Mouse (Mus musculus): ENCODE results near the gene Ubn2. TPM values are rescaled to one million over a fixed set of nuclear protein-coding genes. Genes with fewer than 3 reads are reported as not detected.

Ubn2 gene
- polyA plus RNA-seq, 2 experiments = 3.5 to 4.8 TPM

GRCm38 (mm10) chr6:38551989-38552635 is 118.4 kb downstream of the Ubn2 start:
- Histone ChIP-seq H3K9ac (replicated peaks) (peak overlapping the region; percentile 84), H3K36me3 (replicated peaks; ENCODE audit: control insufficient read depth, insufficient read depth, low read depth) (peaks cover 14% of the 10 kb centered on the region), H3K4me3 (ENCODE audit: insufficient read depth in 1 of 2, low read depth in 2 of 2, low read length in 2 of 2) (peak overlapping the region; percentile 70 to 75), H3K27me3 (ENCODE audit: control insufficient read depth, insufficient read depth, low read length) (no peaks in the 10 kb centered on the region), H3K9me3 (ENCODE audit: control insufficient read depth, low read length) (no peaks in the 10 kb centered on the region), H3K4me2 (ENCODE audit: low read depth) (peak overlapping the region; percentile 62), H3K4me1 (replicated peaks; ENCODE audit: control insufficient read depth in 2 of 2, insufficient read depth in 2 of 2, low read length in 1 of 2) (peaks cover 9 to 18% of the 10 kb centered on the region in 2 experiments), H3K27ac (peak overlapping the region; percentile 89)
- under 1% methylated on average over 32 of the region's 32 CpGs for WGBS (ENCODE audit: insufficient replicate concordance)
- peak; percentile 84 for ATAC-seq (ENCODE audit: insufficient read depth)
- peak; percentile 94 to 96 (median 95) for DNase-seq (ENCODE audit: low read depth in 3 of 3, low spot score in 3 of 3)
- TF ChIP-seq CTCF (IDR thresholded peaks at IDR 0.05; ENCODE audit: low read depth) = no peak
- peak; percentile 36; the same call in 1 of the 2 replicates for TF ChIP-seq EP300 (IDR thresholded peaks at IDR 0.05; ENCODE audit: low read depth)

DNA sequence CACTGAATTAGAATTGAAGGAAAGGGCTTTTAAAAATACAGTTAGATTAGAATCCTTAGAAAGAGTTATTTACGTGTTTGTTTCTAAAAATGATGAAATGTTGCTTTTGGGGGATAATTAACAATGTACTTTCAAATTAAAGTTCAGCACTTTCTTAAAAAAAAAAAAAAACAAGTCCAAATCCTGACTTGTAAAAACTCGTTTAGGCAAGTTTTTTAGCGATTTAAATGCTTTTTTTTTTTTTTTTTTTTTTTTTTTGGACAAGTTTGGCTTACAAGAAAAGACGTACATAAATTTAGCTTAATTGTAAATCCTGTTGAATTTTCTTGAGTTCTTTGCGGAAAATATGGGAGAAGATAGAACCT is 118.9 kb downstream of the Ubn2 start:
- H3K27me3 ChIP-seq (ENCODE audit: control insufficient read depth, insufficient read depth, low read length) = no peaks in the 10 kb centered on the region
- H3K9me3 ChIP-seq (ENCODE audit: control insufficient read depth, low read length) = no peaks in the 10 kb centered on the region
- DNase-seq (ENCODE audit: low read depth in 3 of 3, low spot score in 3 of 3) (no peak), ATAC-seq (ENCODE audit: insufficient read depth) (no peak)
- H3K4me3 ChIP-seq (ENCODE audit: insufficient read depth in 1 of 2, low read depth in 2 of 2, low read length in 2 of 2) = peak overlapping the region; percentile 70 to 75; a peak in 3 of 4 replicates
- peaks cover 19% of the 10 kb centered on the region for H3K36me3 ChIP-seq (replicated peaks; ENCODE audit: control insufficient read depth, insufficient read depth, low read depth)
- peaks cover 9 to 18% of the 10 kb centered on the region in 2 experiments for H3K4me1 ChIP-seq (replicated peaks; ENCODE audit: control insufficient read depth in 2 of 2, insufficient read depth in 2 of 2, low read length in 1 of 2)
- H3K4me2 ChIP-seq (ENCODE audit: low read depth) = peak overlapping the region; percentile 62
- WGBS (ENCODE audit: insufficient replicate concordance) = 15% methylated on average over 5 of the region's 5 CpGs
- no peak for TF ChIP-seq CTCF (IDR thresholded peaks at IDR 0.05; ENCODE audit: low read depth)
- TF ChIP-seq EP300 (IDR thresholded peaks at IDR 0.05; ENCODE audit: low read depth) = no peak
- peak overlapping the region; percentile 86 for H3K27ac ChIP-seq
- peak overlapping the region; percentile 72 for H3K9ac ChIP-seq (replicated peaks)

Small RNAs within 50 kb of the gene (microRNA-seq; reads per million reads assigned to microRNA genes)
- gene Mir7670 = 9.7 reads per million, percentile 20 among the genes with 10 or more reads in this experiment

Other genes starting within 250 kb of the Ubn2 start
- gene D630045J12Rik, start 179.9 kb upstream of the Ubn2 start, polyA plus RNA-seq (2012; rRNA removed) = 0.31 and 0.36 TPM in 2 replicates
- 0.10 and 0.23 TPM in 2 replicates for gene D630045J12Rik, start 179.9 kb upstream of the Ubn2 start, polyA plus RNA-seq (2014; fragmentation: Nextera tagmentation; extraction: Ambion mirVana)
- 3.9 and 4.7 TPM in 2 replicates for gene Zc3hav1l, start 134.7 kb upstream of the Ubn2 start, polyA plus RNA-seq (2012; rRNA removed)
- gene Zc3hav1l, start 134.7 kb upstream of the Ubn2 start, polyA plus RNA-seq (2014; fragmentation: Nextera tagmentation; extraction: Ambion mirVana) = 1.4 and 1.8 TPM in 2 replicates
- gene Zc3hav1, start 79.3 kb upstream of the Ubn2 start, polyA plus RNA-seq (2012; rRNA removed) = 16.5 and 23.0 TPM in 2 replicates
- 17.0 and 18.6 TPM in 2 replicates for gene Zc3hav1, start 79.3 kb upstream of the Ubn2 start, polyA plus RNA-seq (2014; fragmentation: Nextera tagmentation; extraction: Ambion mirVana)
- gene Ttc26, start 52.5 kb upstream of the Ubn2 start, polyA plus RNA-seq (2012; rRNA removed) = 0.18 and 0.26 TPM in 2 replicates
- 0.24 and 0.41 TPM in 2 replicates for gene Ttc26, start 52.5 kb upstream of the Ubn2 start, polyA plus RNA-seq (2014; fragmentation: Nextera tagmentation; extraction: Ambion mirVana)
- gene Fmc1, start 99.6 kb downstream of the Ubn2 start, polyA plus RNA-seq (2012; rRNA removed) = 45.3 and 54.6 TPM in 2 replicates
- 91.8 and 93.7 TPM in 2 replicates for gene Fmc1, start 99.6 kb downstream of the Ubn2 start, polyA plus RNA-seq (2014; fragmentation: Nextera tagmentation; extraction: Ambion mirVana)
- 28.0 and 57.2 TPM in 2 replicates for gene Luc7l2, start 117.4 kb downstream of the Ubn2 start, polyA plus RNA-seq (2012; rRNA removed)
- gene Luc7l2, start 117.4 kb downstream of the Ubn2 start, polyA plus RNA-seq (2014; fragmentation: Nextera tagmentation; extraction: Ambion mirVana) = 18.0 and 18.6 TPM in 2 replicates
- gene Klrg2, start 203.3 kb downstream of the Ubn2 start, polyA plus RNA-seq (2012; rRNA removed) = 0.01 TPM in 2 replicates
- 0.08 TPM in 1 of 2 replicates, not detected in the other for gene Klrg2, start 203.3 kb downstream of the Ubn2 start, polyA plus RNA-seq (2014; fragmentation: Nextera tagmentation; extraction: Ambion mirVana)
- gene Clec2l, start 229.1 kb downstream of the Ubn2 start, polyA plus RNA-seq (2012; rRNA removed) = 0.09 and 0.13 TPM in 2 replicates
- gene Clec2l, start 229.1 kb downstream of the Ubn2 start, polyA plus RNA-seq (2014; fragmentation: Nextera tagmentation; extraction: Ambion mirVana) = not detected in 2 replicates

All from liver, embryonic 14.5 days (tissue).